Mouse (Mus musculus) liver, embryonic 14.5 days (tissue): ENCODE results near the gene Mon2. TPM values are rescaled to one million over a fixed set of nuclear protein-coding genes. Genes with fewer than 3 reads are reported as not detected.

Source experiments
- ATAC-seq: fragments of 200-750 bp; cut with Nextera tagmentation; 2 replicates; pipeline ENCODE4 v1.8.0; 2017; ENCODE audit warnings: moderate number of reproducible peaks, mild to moderate bottlenecking, moderate library complexity; ENCODE audit not compliant: insufficient read depth
- DNase-seq, 3 experiments: peaks; one replicate each; pipeline ENCODE4 v3.0.0-alpha.2; 2012 to 2013; ENCODE audit warnings: low read depth in 3 of 3, low spot score in 3 of 3
- H3K27ac ChIP-seq: fragments of 300-500 bp; sonication (generic); 2 replicates; pipeline ENCODE4 v1.5.1; 2014; ENCODE audit warnings: moderate library complexity, mild to moderate bottlenecking, control low read depth, inconsistent platforms
- H3K27me3 ChIP-seq: fragments of 300-500 bp; sonication (generic); 2 replicates; pipeline ENCODE4 v1.6.1; 2014; ENCODE audit warnings: mild to moderate bottlenecking, low read length, moderate library complexity; ENCODE audit not compliant: control insufficient read depth, insufficient read depth
- H3K36me3 ChIP-seq: fragments of 300-500 bp; sonication (generic); replicated peaks from 2 replicates; pipeline ENCODE4 v1.6.1; 2014; ENCODE audit warnings: low read depth; ENCODE audit not compliant: control insufficient read depth, insufficient read depth
- H3K4me1 ChIP-seq, 2 experiments: fragments of 200-500 bp in 1 of 2; fragments of 300-500 bp in 1 of 2; sonication (generic) in 1 of 2; replicated peaks; 2 replicates each; pipeline ENCODE4 v1.6.1; 2012 to 2014; ENCODE audit warnings: antibody characterized with exemption in 1 of 2, inconsistent platforms in 1 of 2, low read length in 1 of 2; ENCODE audit not compliant: control insufficient read depth in 2 of 2, insufficient read depth in 2 of 2
- H3K4me2 ChIP-seq: fragments of 300-500 bp; sonication (generic); 2 replicates; pipeline ENCODE4 v1.6.1; 2014; ENCODE audit warnings: low read depth, mild to moderate bottlenecking, control low read depth, moderate library complexity
- H3K4me3 ChIP-seq, 2 experiments: fragments of 200-500 bp in 1 of 2; fragments of 300-500 bp in 1 of 2; sonication (generic) in 1 of 2; 2 replicates each; pipeline ENCODE4 v1.5.1; 2012 to 2014; ENCODE audit warnings: low read depth in 2 of 2, low read length in 2 of 2, mild to moderate bottlenecking in 2 of 2, control low read depth in 1 of 2, inconsistent platforms in 1 of 2, moderate library complexity in 1 of 2; ENCODE audit not compliant: insufficient read depth in 1 of 2
- H3K9ac ChIP-seq: fragments of 300-500 bp; sonication (generic); replicated peaks from 2 replicates; pipeline ENCODE4 v1.6.1; 2014; ENCODE audit warnings: mild to moderate bottlenecking, control low read depth, moderate library complexity
- H3K9me3 ChIP-seq: fragments of 300-500 bp; sonication (generic); 2 replicates; pipeline ENCODE4 v1.6.1; 2016; ENCODE audit warnings: low read length, mixed read lengths; ENCODE audit not compliant: control insufficient read depth
- CTCF ChIP-seq: IDR thresholded peaks from 2 replicates; pipeline ENCODE4 v1.5.1; 2016; ENCODE audit warnings: antibody characterized with exemption, low read depth, control low read depth
- EP300 ChIP-seq: IDR thresholded peaks from 2 replicates; pipeline ENCODE4 v1.6.1; 2016; ENCODE audit warnings: antibody characterized with exemption, low read depth
- WGBS: fragments of 180-500 bp; shearing (Covaris S2); extraction: QIAGEN DNeasy Blood & Tissue Kit; methylation state at CpG from one replicate; pipeline ENCODE4 v1.1.7; 2014; ENCODE audit not compliant: insufficient replicate concordance; 5-methylcytosine and 5-hydroxymethylcytosine counted together
- polyA plus RNA-seq, 2 experiments: library from polyadenylated mRNA; depleted of rRNA in 1 of 2; stranded (reverse) in 1 of 2; unstranded in 1 of 2; fragments of >200 nt; fragmentation: Nextera tagmentation in 1 of 2; extraction: Ambion mirVana in 1 of 2; gene quantifications; 2 replicates each; pipeline versions ENCODE4 v1.2.1 to v1.2.3; 2012 to 2014

The Mon2 gene
- polyA plus RNA-seq, 2 experiments, result 9.8 to 12.6 TPM

GRCm38 (mm10) chr10:122962651-122963050 is 113.7 kb downstream of the Mon2 start:
- TF ChIP-seq CTCF, result no peak
- TF ChIP-seq EP300, result no peak
- no peak overlapping the region for H3K9ac ChIP-seq
- H3K27me3 ChIP-seq, result no peaks in the 10 kb centered on the region
- H3K36me3 ChIP-seq, result no peaks in the 10 kb centered on the region
- no peak overlapping the region for H3K4me3 ChIP-seq
- no peaks in the 10 kb centered on the region for H3K9me3 ChIP-seq
- H3K27ac ChIP-seq, result no peak overlapping the region
- ATAC-seq (no peak), DNase-seq (no peak)
- WGBS, result 62% methylated on average over 9 of the region's 9 CpGs
- H3K4me1 ChIP-seq, result no peaks in the 10 kb centered on the region
- no peak overlapping the region for H3K4me2 ChIP-seq

- Histone ChIP-seq H3K9me3 (no peaks in the 10 kb centered on the region), H3K4me2 (no peak overlapping the region), H3K36me3 (no peaks in the 10 kb centered on the region), H3K4me3 (no peak overlapping the region), H3K9ac (no peak overlapping the region), H3K27me3 (no peaks in the 10 kb centered on the region), H3K4me1 (no peaks in the 10 kb centered on the region), H3K27ac (no peak overlapping the region)
- DNase-seq (no peak), ATAC-seq (no peak)
- 54% methylated on average over 9 of the region's 9 CpGs for WGBS
- TF ChIP-seq EP300 (no peak), CTCF (no peak)
These were observed 114.8 kb downstream of the Mon2 start for GRCm38 (mm10) chr10:122961494-122961893.

GRCm38 (mm10) chr10:122960738-122961137 is 115.6 kb downstream of the Mon2 start:
- Histone ChIP-seq H3K9ac (no peak overlapping the region), H3K4me3 (no peak overlapping the region), H3K9me3 (no peaks in the 10 kb centered on the region), H3K27me3 (no peaks in the 10 kb centered on the region), H3K4me2 (no peak overlapping the region), H3K36me3 (no peaks in the 10 kb centered on the region), H3K27ac (no peak overlapping the region), H3K4me1 (no peaks in the 10 kb centered on the region)
- WGBS, result 63% methylated on average over 16 of the region's 16 CpGs
- no peak for DNase-seq
- ATAC-seq, result no peak
- TF ChIP-seq CTCF, result no peak
- TF ChIP-seq EP300, result no peak

GRCm38 (mm10) chr10:122960216-122960615 is 116.1 kb downstream of the Mon2 start:
- no peaks in the 10 kb centered on the region for H3K4me1 ChIP-seq
- H3K27ac ChIP-seq, result no peak overlapping the region
- H3K4me2 ChIP-seq, result no peak overlapping the region
- no peaks in the 10 kb centered on the region for H3K27me3 ChIP-seq
- WGBS, result 70% methylated on average over 16 of the region's 16 CpGs
- DNase-seq, result no peak
- no peaks in the 10 kb centered on the region for H3K9me3 ChIP-seq
- no peak overlapping the region for H3K9ac ChIP-seq
- ATAC-seq, result no peak
- no peaks in the 10 kb centered on the region for H3K36me3 ChIP-seq
- no peak overlapping the region for H3K4me3 ChIP-seq
- no peak for TF ChIP-seq EP300
- TF ChIP-seq CTCF, result no peak

GRCm38 (mm10) chr10:122958699-122959098 is 117.6 kb downstream of the Mon2 start:
- no peak overlapping the region for H3K27ac ChIP-seq
- no peak overlapping the region for H3K4me3 ChIP-seq
- no peak overlapping the region for H3K9ac ChIP-seq
- H3K36me3 ChIP-seq, result no peaks in the 10 kb centered on the region
- DNase-seq (no peak), ATAC-seq (no peak)
- no peaks in the 10 kb centered on the region for H3K4me1 ChIP-seq
- H3K27me3 ChIP-seq, result no peaks in the 10 kb centered on the region
- 69% methylated on average over 5 of the region's 5 CpGs for WGBS
- H3K9me3 ChIP-seq, result no peaks in the 10 kb centered on the region
- TF ChIP-seq CTCF (no peak), EP300 (no peak)
- H3K4me2 ChIP-seq, result no peak overlapping the region

- Histone ChIP-seq H3K9me3 (no peaks in the 10 kb centered on the region), H3K4me3 (no peak overlapping the region), H3K27ac (no peak overlapping the region), H3K4me2 (no peak overlapping the region), H3K9ac (no peak overlapping the region), H3K36me3 (no peaks in the 10 kb centered on the region), H3K27me3 (no peaks in the 10 kb centered on the region), H3K4me1 (no peaks in the 10 kb centered on the region)
- no peak for DNase-seq
- WGBS, result 38% methylated on average over 2 of the region's 2 CpGs
- ATAC-seq, result no peak
- TF ChIP-seq CTCF (no peak), EP300 (no peak)
These were observed 118.4 kb downstream of the Mon2 start for GRCm38 (mm10) chr10:122957918-122958317.
